Mouse (Mus musculus): ENCODE data around the gene Lbh. TPM values are rescaled to one million over a fixed set of nuclear protein-coding genes. Genes with fewer than 3 reads are reported as not detected.

Gene Lbh
- polyA plus RNA-seq, 1 experiment from 2014 or later, result 30.1 TPM

- 81% methylated on average over 9 of the region's 9 CpGs for WGBS
- no peaks in the 10 kb centered on the region for H3K9me3 ChIP-seq (replicated peaks; ENCODE audit: control insufficient read depth, low read length)
- no peak overlapping the region for H3K4me2 ChIP-seq (ENCODE audit: low read depth, low read length)
- H3K27ac ChIP-seq (ENCODE audit: low read length), result no peak overlapping the region
- H3K4me3 ChIP-seq (ENCODE audit: low read length), result no peak overlapping the region
- ATAC-seq (replicated peaks; ENCODE audit: extremely low read depth, insufficient read depth, low FRiP score), result no peak
- no peaks in the 10 kb centered on the region for H3K27me3 ChIP-seq (ENCODE audit: control insufficient read depth, insufficient read depth, low read length)
- no peak overlapping the region for H3K9ac ChIP-seq (ENCODE audit: low read length)
- peaks cover 16% of the 10 kb centered on the region for H3K4me1 ChIP-seq (ENCODE audit: control insufficient read depth, insufficient read depth, low read length)
- H3K36me3 ChIP-seq (ENCODE audit: control insufficient read depth, insufficient read depth), result no peaks in the 10 kb centered on the region
Measured at GRCm38 (mm10) chr17:72907211-72907610, 10.9 kb upstream of the Lbh start.

GRCm38 (mm10) chr17:72907777-72908176, 10.3 kb upstream of the Lbh start:
- Histone ChIP-seq H3K4me3 (ENCODE audit: low read length) (no peak overlapping the region), H3K36me3 (ENCODE audit: control insufficient read depth, insufficient read depth) (no peaks in the 10 kb centered on the region), H3K4me1 (ENCODE audit: control insufficient read depth, insufficient read depth, low read length) (peaks cover 22% of the 10 kb centered on the region), H3K27me3 (ENCODE audit: control insufficient read depth, insufficient read depth, low read length) (no peaks in the 10 kb centered on the region), H3K9ac (ENCODE audit: low read length) (no peak overlapping the region), H3K4me2 (ENCODE audit: low read depth, low read length) (no peak overlapping the region), H3K9me3 (replicated peaks; ENCODE audit: control insufficient read depth, low read length) (no peaks in the 10 kb centered on the region), H3K27ac (ENCODE audit: low read length) (no peak overlapping the region)
- 87% methylated on average over 8 of the region's 8 CpGs for WGBS
- ATAC-seq (replicated peaks; ENCODE audit: extremely low read depth, insufficient read depth, low FRiP score), result no peak

- H3K9me3 ChIP-seq (replicated peaks; ENCODE audit: control insufficient read depth, low read length), result no peaks in the 10 kb centered on the region
- no peaks in the 10 kb centered on the region for H3K36me3 ChIP-seq (ENCODE audit: control insufficient read depth, insufficient read depth)
- no peak overlapping the region for H3K4me3 ChIP-seq (ENCODE audit: low read length)
- H3K27me3 ChIP-seq (ENCODE audit: control insufficient read depth, insufficient read depth, low read length), result no peaks in the 10 kb centered on the region
- H3K9ac ChIP-seq (ENCODE audit: low read length), result no peak overlapping the region
- H3K4me1 ChIP-seq (ENCODE audit: control insufficient read depth, insufficient read depth, low read length), result peaks cover 27% of the 10 kb centered on the region
- no peak overlapping the region for H3K4me2 ChIP-seq (ENCODE audit: low read depth, low read length)
- H3K27ac ChIP-seq (ENCODE audit: low read length), result no peak overlapping the region
- 92% methylated on average over 3 of the region's 3 CpGs for WGBS
- no peak for ATAC-seq (replicated peaks; ENCODE audit: extremely low read depth, insufficient read depth, low FRiP score)
Measured at GRCm38 (mm10) chr17:72908561-72908960, 9.5 kb upstream of the Lbh start.

- Histone ChIP-seq H3K9me3 (replicated peaks; ENCODE audit: control insufficient read depth, low read length) (no peaks in the 10 kb centered on the region), H3K4me2 (ENCODE audit: low read depth, low read length) (no peak overlapping the region), H3K27me3 (ENCODE audit: control insufficient read depth, insufficient read depth, low read length) (no peaks in the 10 kb centered on the region), H3K36me3 (ENCODE audit: control insufficient read depth, insufficient read depth) (no peaks in the 10 kb centered on the region), H3K9ac (ENCODE audit: low read length) (no peak overlapping the region), H3K4me1 (ENCODE audit: control insufficient read depth, insufficient read depth, low read length) (peaks cover 24% of the 10 kb centered on the region), H3K4me3 (ENCODE audit: low read length) (no peak overlapping the region), H3K27ac (ENCODE audit: low read length) (no peak overlapping the region)
- ATAC-seq (replicated peaks; ENCODE audit: extremely low read depth, insufficient read depth, low FRiP score), result no peak
- 81% methylated on average over 7 of the region's 7 CpGs for WGBS
Measured at GRCm38 (mm10) chr17:72909061-72909852, 8.8 kb upstream of the Lbh start.

GRCm38 (mm10) chr17:72911283-72911682, 6.8 kb upstream of the Lbh start:
- H3K27me3 ChIP-seq (ENCODE audit: control insufficient read depth, insufficient read depth, low read length), result no peaks in the 10 kb centered on the region
- ATAC-seq (replicated peaks; ENCODE audit: extremely low read depth, insufficient read depth, low FRiP score), result no peak
- peak overlapping the region; percentile 54 for H3K27ac ChIP-seq (ENCODE audit: low read length)
- no peak overlapping the region for H3K9ac ChIP-seq (ENCODE audit: low read length)
- no peaks in the 10 kb centered on the region for H3K9me3 ChIP-seq (replicated peaks; ENCODE audit: control insufficient read depth, low read length)
- H3K36me3 ChIP-seq (ENCODE audit: control insufficient read depth, insufficient read depth), result no peaks in the 10 kb centered on the region
- no peak overlapping the region for H3K4me2 ChIP-seq (ENCODE audit: low read depth, low read length)
- H3K4me1 ChIP-seq (ENCODE audit: control insufficient read depth, insufficient read depth, low read length), result peaks cover 24% of the 10 kb centered on the region
- no peak overlapping the region for H3K4me3 ChIP-seq (ENCODE audit: low read length)
- WGBS, result 66% methylated on average over 11 of the region's 11 CpGs

- no peak overlapping the region for H3K4me2 ChIP-seq (ENCODE audit: low read depth, low read length)
- 11% methylated on average over 1 of the region's 1 CpGs for WGBS
- H3K27ac ChIP-seq (ENCODE audit: low read length), result peak overlapping the region; percentile 54
Measured at GRCm38 (mm10) chr17:72911751-72912150, 6.4 kb upstream of the Lbh start.

GRCm38 (mm10) chr17:72914082-72914481, 4.0 kb upstream of the Lbh start:
- WGBS, result 75% methylated on average over 2 of the region's 2 CpGs
- ATAC-seq (replicated peaks; ENCODE audit: extremely low read depth, insufficient read depth, low FRiP score), result no peak
- Histone ChIP-seq H3K36me3 (ENCODE audit: control insufficient read depth, insufficient read depth) (no peaks in the 10 kb centered on the region), H3K9me3 (replicated peaks; ENCODE audit: control insufficient read depth, low read length) (no peaks in the 10 kb centered on the region), H3K9ac (ENCODE audit: low read length) (no peak overlapping the region), H3K27me3 (ENCODE audit: control insufficient read depth, insufficient read depth, low read length) (no peaks in the 10 kb centered on the region), H3K4me3 (ENCODE audit: low read length) (no peak overlapping the region), H3K4me2 (ENCODE audit: low read depth, low read length) (no peak overlapping the region), H3K4me1 (ENCODE audit: control insufficient read depth, insufficient read depth, low read length) (peaks cover 31% of the 10 kb centered on the region), H3K27ac (ENCODE audit: low read length) (no peak overlapping the region)

More at GRCm38 (mm10) chr17:72911751-72912150, 6.4 kb upstream of the Lbh start:
- Histone ChIP-seq H3K9me3 (replicated peaks; ENCODE audit: control insufficient read depth, low read length) (no peaks in the 10 kb centered on the region), H3K9ac (ENCODE audit: low read length) (no peak overlapping the region), H3K27me3 (ENCODE audit: control insufficient read depth, insufficient read depth, low read length) (no peaks in the 10 kb centered on the region), H3K4me1 (ENCODE audit: control insufficient read depth, insufficient read depth, low read length) (peaks cover 25% of the 10 kb centered on the region), H3K36me3 (ENCODE audit: control insufficient read depth, insufficient read depth) (no peaks in the 10 kb centered on the region), H3K4me3 (ENCODE audit: low read length) (no peak overlapping the region)
- ATAC-seq (replicated peaks; ENCODE audit: extremely low read depth, insufficient read depth, low FRiP score), result peak; percentile 61; the same call in 1 of the 2 replicates

GRCm38 (mm10) chr17:72917241-72918030, 669 bp upstream of the Lbh start:
- WGBS, result under 1% methylated on average over 37 of the region's 37 CpGs
- Histone ChIP-seq H3K4me3 (ENCODE audit: low read length) (peak overlapping the region; percentile 83), H3K36me3 (ENCODE audit: control insufficient read depth, insufficient read depth) (peaks cover 14% of the 10 kb centered on the region), H3K27ac (ENCODE audit: low read length) (peak overlapping the region; percentile 94), H3K27me3 (ENCODE audit: control insufficient read depth, insufficient read depth, low read length) (no peaks in the 10 kb centered on the region), H3K9ac (ENCODE audit: low read length) (peak overlapping the region; percentile 98), H3K9me3 (replicated peaks; ENCODE audit: control insufficient read depth, low read length) (no peaks in the 10 kb centered on the region), H3K4me2 (ENCODE audit: low read depth, low read length) (peak overlapping the region; percentile 86), H3K4me1 (ENCODE audit: control insufficient read depth, insufficient read depth, low read length) (peaks cover 30% of the 10 kb centered on the region)
- peak; percentile 34 for ATAC-seq (replicated peaks; ENCODE audit: extremely low read depth, insufficient read depth, low FRiP score)

Measured in heart, embryonic 16.5 days (tissue).